Mouse (Mus musculus): ENCODE results near the gene Xbp1. TPM values are rescaled to one million over a fixed set of nuclear protein-coding genes. Genes with fewer than 3 reads are reported as not detected.

Xbp1 gene
- polyA plus RNA-seq, 1 experiment from 2014 or later: 122 TPM

GRCm38 (mm10) chr11:5495286-5495832, 25.1 kb upstream of the Xbp1 start:
- Histone ChIP-seq H3K36me3 (no peaks in the 10 kb centered on the region), H3K27ac (no peak overlapping the region), H3K4me2 (no peak overlapping the region), H3K9me3 (no peaks in the 10 kb centered on the region), H3K4me3 (no peak overlapping the region), H3K9ac (no peak overlapping the region), H3K4me1 (replicated peaks) (no peaks in the 10 kb centered on the region), H3K27me3 (no peaks in the 10 kb centered on the region)
- WGBS: 60% methylated on average over 12 of the region's 12 CpGs
- ATAC-seq (ENCODE audit: low FRiP score): no peak

GRCm38 (mm10) chr11:5495906-5496305, 24.6 kb upstream of the Xbp1 start:
- no peaks in the 10 kb centered on the region for H3K27me3 ChIP-seq
- no peaks in the 10 kb centered on the region for H3K4me1 ChIP-seq (replicated peaks)
- H3K36me3 ChIP-seq: no peaks in the 10 kb centered on the region
- H3K4me2 ChIP-seq: no peak overlapping the region
- ATAC-seq (ENCODE audit: low FRiP score): no peak
- no peaks in the 10 kb centered on the region for H3K9me3 ChIP-seq
- 81% methylated on average over 5 of the region's 5 CpGs for WGBS
- H3K27ac ChIP-seq: no peak overlapping the region
- no peak overlapping the region for H3K9ac ChIP-seq
- no peak overlapping the region for H3K4me3 ChIP-seq

GRCm38 (mm10) chr11:5496559-5497248, 23.8 kb upstream of the Xbp1 start:
- ATAC-seq (ENCODE audit: low FRiP score): no peak
- no peaks in the 10 kb centered on the region for H3K27me3 ChIP-seq
- no peaks in the 10 kb centered on the region for H3K9me3 ChIP-seq
- no peaks in the 10 kb centered on the region for H3K36me3 ChIP-seq
- no peak overlapping the region for H3K27ac ChIP-seq
- WGBS: 95% methylated on average over 13 of the region's 13 CpGs
- no peaks in the 10 kb centered on the region for H3K4me1 ChIP-seq (replicated peaks)
- no peak overlapping the region for H3K4me3 ChIP-seq
- H3K9ac ChIP-seq: no peak overlapping the region
- H3K4me2 ChIP-seq: no peak overlapping the region

GRCm38 (mm10) chr11:5498422-5498821, 22.0 kb upstream of the Xbp1 start:
- Histone ChIP-seq H3K27me3 (no peaks in the 10 kb centered on the region), H3K36me3 (no peaks in the 10 kb centered on the region), H3K27ac (no peak overlapping the region), H3K4me2 (no peak overlapping the region), H3K9me3 (no peaks in the 10 kb centered on the region), H3K4me1 (replicated peaks) (no peaks in the 10 kb centered on the region), H3K9ac (no peak overlapping the region), H3K4me3 (no peak overlapping the region)
- ATAC-seq (ENCODE audit: low FRiP score): no peak
- WGBS: 85% methylated on average over 9 of the region's 9 CpGs

GRCm38 (mm10) chr11:5498931-5499661, 21.4 kb upstream of the Xbp1 start:
- no peak overlapping the region for H3K4me3 ChIP-seq
- H3K4me1 ChIP-seq (replicated peaks): no peaks in the 10 kb centered on the region
- H3K9me3 ChIP-seq: no peaks in the 10 kb centered on the region
- H3K27me3 ChIP-seq: no peaks in the 10 kb centered on the region
- H3K27ac ChIP-seq: no peak overlapping the region
- WGBS: 76% methylated on average over 13 of the region's 13 CpGs
- ATAC-seq (ENCODE audit: low FRiP score): no peak
- H3K9ac ChIP-seq: no peak overlapping the region
- H3K4me2 ChIP-seq: no peak overlapping the region
- no peaks in the 10 kb centered on the region for H3K36me3 ChIP-seq

- Histone ChIP-seq H3K4me1 (replicated peaks) (no peaks in the 10 kb centered on the region), H3K27ac (no peak overlapping the region), H3K27me3 (no peaks in the 10 kb centered on the region), H3K9me3 (no peaks in the 10 kb centered on the region), H3K4me2 (no peak overlapping the region), H3K9ac (no peak overlapping the region), H3K4me3 (no peak overlapping the region), H3K36me3 (no peaks in the 10 kb centered on the region)
- 91% methylated on average over 11 of the region's 11 CpGs for WGBS
- ATAC-seq (ENCODE audit: low FRiP score): no peak
These were observed 20.4 kb upstream of the Xbp1 start for GRCm38 (mm10) chr11:5499961-5500644.

- no peaks in the 10 kb centered on the region for H3K4me1 ChIP-seq (replicated peaks)
- 84% methylated on average over 13 of the region's 13 CpGs for WGBS
These were observed 19.3 kb upstream of the Xbp1 start for GRCm38 (mm10) chr11:5500903-5501741.

GRCm38 (mm10) chr11:5502351-5503051, 18.0 kb upstream of the Xbp1 start:
- H3K4me1 ChIP-seq (replicated peaks): no peaks in the 10 kb centered on the region
- H3K36me3 ChIP-seq: no peaks in the 10 kb centered on the region
- no peak overlapping the region for H3K9ac ChIP-seq
- ATAC-seq (ENCODE audit: low FRiP score): no peak
- no peaks in the 10 kb centered on the region for H3K9me3 ChIP-seq
- no peaks in the 10 kb centered on the region for H3K27me3 ChIP-seq
- no peak overlapping the region for H3K27ac ChIP-seq
- H3K4me3 ChIP-seq: no peak overlapping the region
- H3K4me2 ChIP-seq: no peak overlapping the region
- WGBS: 87% methylated on average over 10 of the region's 10 CpGs

More at GRCm38 (mm10) chr11:5500903-5501741, 19.3 kb upstream of the Xbp1 start:
- no peak overlapping the region for H3K4me2 ChIP-seq
- H3K9me3 ChIP-seq: no peaks in the 10 kb centered on the region
- no peak overlapping the region for H3K27ac ChIP-seq
- no peak overlapping the region for H3K9ac ChIP-seq
- no peak overlapping the region for H3K4me3 ChIP-seq
- ATAC-seq (ENCODE audit: low FRiP score): no peak
- H3K27me3 ChIP-seq: no peaks in the 10 kb centered on the region
- no peaks in the 10 kb centered on the region for H3K36me3 ChIP-seq

GRCm38 (mm10) chr11:5505856-5506575, 14.4 kb upstream of the Xbp1 start:
- H3K4me1 ChIP-seq (replicated peaks): no peaks in the 10 kb centered on the region
- no peaks in the 10 kb centered on the region for H3K9me3 ChIP-seq
- H3K9ac ChIP-seq: no peak overlapping the region
- 31% methylated on average over 18 of the region's 18 CpGs for WGBS
- H3K4me2 ChIP-seq: no peak overlapping the region
- H3K27me3 ChIP-seq: no peaks in the 10 kb centered on the region
- no peak overlapping the region for H3K27ac ChIP-seq
- ATAC-seq (ENCODE audit: low FRiP score): no peak
- H3K36me3 ChIP-seq: no peaks in the 10 kb centered on the region
- H3K4me3 ChIP-seq: no peak overlapping the region

GRCm38 (mm10) chr11:5509215-5510098, 11.0 kb upstream of the Xbp1 start:
- H3K27ac ChIP-seq: no peak overlapping the region
- no peak for ATAC-seq (ENCODE audit: low FRiP score)
- WGBS: 87% methylated on average over 8 of the region's 8 CpGs
- no peaks in the 10 kb centered on the region for H3K4me1 ChIP-seq (replicated peaks)
- no peaks in the 10 kb centered on the region for H3K27me3 ChIP-seq
- H3K9me3 ChIP-seq: no peaks in the 10 kb centered on the region
- no peaks in the 10 kb centered on the region for H3K36me3 ChIP-seq
- no peak overlapping the region for H3K9ac ChIP-seq
- H3K4me3 ChIP-seq: no peak overlapping the region
- H3K4me2 ChIP-seq: no peak overlapping the region
